Mouse (Mus musculus) lung, adult 2 months (tissue): ENCODE measurements around the gene Pkd1l1. TPM values are rescaled to one million over a fixed set of nuclear protein-coding genes. Genes with fewer than 3 reads are reported as not detected.

Source experiments
- DNase-seq: peaks from one replicate; pipeline ENCODE4 v3.0.0; 2022
- H3K4me1 ChIP-seq: fragments of 200-500 bp; 2 replicates; pipeline ENCODE4 v1.6.1; 2011; ENCODE audit warnings: low read length; ENCODE audit not compliant: control insufficient read depth, insufficient read depth
- H3K4me3 ChIP-seq: fragments of 200-500 bp; replicated peaks from 2 replicates; pipeline ENCODE3; 2011; ENCODE audit warnings: low read depth, mild to moderate bottlenecking, control low read depth, low read length; ENCODE audit errors: extremely low read depth
- CTCF ChIP-seq: fragments of 200-500 bp; IDR thresholded peaks from 2 replicates; pipeline ENCODE4 v1.5.1; 2011; ENCODE audit warnings: mild to moderate bottlenecking, low read length, control low read depth; ENCODE audit not compliant: insufficient read depth
- POLR2A ChIP-seq: fragments of 200-500 bp; IDR thresholded peaks from 2 replicates; pipeline ENCODE4 v1.6.1; 2011; ENCODE audit warnings: low read depth, mild to moderate bottlenecking, control low read depth, low read length, borderline replicate concordance; ENCODE audit errors: extremely low read depth
- WGBS: fragments of 180-500 bp; shearing (Covaris S2); methylation state at CpG from one replicate; pipeline ENCODE4 v1.1.7; 2018; 5-methylcytosine and 5-hydroxymethylcytosine counted together
- polyA plus RNA-seq: library from polyadenylated mRNA; depleted of rRNA; stranded (reverse); fragments of >200 nt; gene quantifications from 2 replicates; pipeline ENCODE4 v1.2.3, GENCODE M21; 2012

The Pkd1l1 gene
- polyA plus RNA-seq, 1 experiment = 0.08 TPM

- H3K4me1 ChIP-seq = no peaks in the 10 kb centered on the region
- no peak for DNase-seq
- 85% methylated on average over 4 of the region's 4 CpGs for WGBS
- TF ChIP-seq CTCF = no peak
- TF ChIP-seq POLR2A = no peak
- no peak overlapping the region for H3K4me3 ChIP-seq
Measured at GRCm38 (mm10) chr11:8862426-8862825, 110.6 kb downstream of the Pkd1l1 start.

GRCm38 (mm10) chr11:8861978-8862377, 111.1 kb downstream of the Pkd1l1 start:
- H3K4me1 ChIP-seq = no peaks in the 10 kb centered on the region
- H3K4me3 ChIP-seq = no peak overlapping the region
- DNase-seq = no peak
- 86% methylated on average over 4 of the region's 4 CpGs for WGBS
- TF ChIP-seq POLR2A (no peak), CTCF (no peak)

GRCm38 (mm10) chr11:8860878-8861277, 112.2 kb downstream of the Pkd1l1 start:
- H3K4me1 ChIP-seq = no peaks in the 10 kb centered on the region
- TF ChIP-seq POLR2A = no peak
- H3K4me3 ChIP-seq = no peak overlapping the region
- no peak for DNase-seq
- 33% methylated on average over 3 of the region's 3 CpGs for WGBS

- H3K4me3 ChIP-seq = no peak overlapping the region
- no peaks in the 10 kb centered on the region for H3K4me1 ChIP-seq
- 11% methylated on average over 5 of the region's 5 CpGs for WGBS
- TF ChIP-seq CTCF (peak; percentile 19; the same call in 1 of the 2 replicates), POLR2A (no peak)
- peak; percentile 65 for DNase-seq
Measured at GRCm38 (mm10) chr11:8859868-8860267, 113.2 kb downstream of the Pkd1l1 start.

- Histone ChIP-seq H3K4me1 (no peaks in the 10 kb centered on the region), H3K4me3 (no peak overlapping the region)
- DNase-seq = no peak
- TF ChIP-seq CTCF (no peak), POLR2A (no peak)
- 64% methylated on average over 3 of the region's 3 CpGs for WGBS
Measured at GRCm38 (mm10) chr11:8859041-8859440, 114.0 kb downstream of the Pkd1l1 start.

GRCm38 (mm10) chr11:8856125-8856524, 116.9 kb downstream of the Pkd1l1 start:
- TF ChIP-seq POLR2A (no peak), CTCF (no peak)
- WGBS = 73% methylated on average over 5 of the region's 5 CpGs
- DNase-seq = no peak
- H3K4me3 ChIP-seq = no peak overlapping the region
- no peaks in the 10 kb centered on the region for H3K4me1 ChIP-seq

- DNase-seq = no peak
- H3K4me3 ChIP-seq = no peak overlapping the region
- TF ChIP-seq CTCF (no peak), POLR2A (no peak)
- no peaks in the 10 kb centered on the region for H3K4me1 ChIP-seq
Measured at GRCm38 (mm10) chr11:8848049-8848448, 125.0 kb downstream of the Pkd1l1 start.

GRCm38 (mm10) chr11:8847627-8848026, 125.4 kb downstream of the Pkd1l1 start:
- no peak for DNase-seq
- Histone ChIP-seq H3K4me1 (no peaks in the 10 kb centered on the region), H3K4me3 (no peak overlapping the region)
- TF ChIP-seq CTCF = no peak
- TF ChIP-seq POLR2A = no peak
- WGBS = 74% methylated on average over 2 of the region's 2 CpGs

- WGBS = 92% methylated on average over 6 of the region's 6 CpGs
- no peaks in the 10 kb centered on the region for H3K4me1 ChIP-seq
Measured at GRCm38 (mm10) chr11:8836176-8836575, 136.9 kb downstream of the Pkd1l1 start.

GRCm38 (mm10) chr11:8834121-8834520, 138.9 kb downstream of the Pkd1l1 start:
- H3K4me1 ChIP-seq = no peaks in the 10 kb centered on the region
- WGBS = 51% methylated on average over 4 of the region's 4 CpGs
- TF ChIP-seq CTCF = no peak
- TF ChIP-seq POLR2A = no peak
- DNase-seq = no peak
- H3K4me3 ChIP-seq = no peak overlapping the region

More at GRCm38 (mm10) chr11:8836176-8836575, 136.9 kb downstream of the Pkd1l1 start:
- TF ChIP-seq CTCF (no peak), POLR2A (no peak)
- no peak overlapping the region for H3K4me3 ChIP-seq
- DNase-seq = no peak
